Mouse (Mus musculus): ENCODE data around the gene Mical3. TPM values are rescaled to one million over a fixed set of nuclear protein-coding genes. Genes with fewer than 3 reads are reported as not detected.

Mical3 gene
- polyA plus RNA-seq, 1 experiment from 2014 or later = 20.7 TPM

GRCm38 (mm10) chr6:121053585-121054112 is 77.2 kb downstream of the Mical3 start:
- H3K4me1 ChIP-seq = 0 out of 2 replicates have a peak, but pooled peaks cover 1% of the 10 kb centered on the region
- ATAC-seq (ENCODE audit: low FRiP score) = no peak
- no peak overlapping the region for H3K4me3 ChIP-seq
- H3K4me2 ChIP-seq (replicated peaks) = no peak overlapping the region
- no peak overlapping the region for H3K27ac ChIP-seq
- no peak overlapping the region for H3K9ac ChIP-seq
- no peaks in the 10 kb centered on the region for H3K9me3 ChIP-seq (replicated peaks)
- WGBS = 84% methylated on average over 7 of the region's 7 CpGs
- H3K36me3 ChIP-seq = no peaks in the 10 kb centered on the region
- no peaks in the 10 kb centered on the region for H3K27me3 ChIP-seq

- no peaks in the 10 kb centered on the region for H3K27me3 ChIP-seq
- no peaks in the 10 kb centered on the region for H3K9me3 ChIP-seq (replicated peaks)
- no peak overlapping the region for H3K27ac ChIP-seq
- 0 out of 2 replicates have a peak, but pooled peaks cover 3% of the 10 kb centered on the region for H3K4me1 ChIP-seq
- ATAC-seq (ENCODE audit: low FRiP score) = no peak
- H3K4me2 ChIP-seq (replicated peaks) = no peak overlapping the region
- H3K9ac ChIP-seq = no peak overlapping the region
- 93% methylated on average over 13 of the region's 13 CpGs for WGBS
- H3K4me3 ChIP-seq = no peak overlapping the region
- no peaks in the 10 kb centered on the region for H3K36me3 ChIP-seq
Measured at GRCm38 (mm10) chr6:121051972-121052629, 78.7 kb downstream of the Mical3 start.

GRCm38 (mm10) chr6:121051411-121051810 is 79.4 kb downstream of the Mical3 start:
- H3K4me2 ChIP-seq (replicated peaks) = no peak overlapping the region
- H3K27me3 ChIP-seq = no peaks in the 10 kb centered on the region
- no peak overlapping the region for H3K4me3 ChIP-seq
- 0 out of 2 replicates have a peak, but pooled peaks cover 3% of the 10 kb centered on the region for H3K4me1 ChIP-seq
- no peaks in the 10 kb centered on the region for H3K9me3 ChIP-seq (replicated peaks)
- 80% methylated on average over 8 of the region's 8 CpGs for WGBS
- no peak overlapping the region for H3K27ac ChIP-seq
- no peak overlapping the region for H3K9ac ChIP-seq
- no peaks in the 10 kb centered on the region for H3K36me3 ChIP-seq
- ATAC-seq (ENCODE audit: low FRiP score) = no peak

GRCm38 (mm10) chr6:121048696-121049095 is 82.1 kb downstream of the Mical3 start:
- H3K27ac ChIP-seq = no peak overlapping the region
- peaks cover 12% of the 10 kb centered on the region for H3K4me1 ChIP-seq
- H3K9me3 ChIP-seq (replicated peaks) = no peaks in the 10 kb centered on the region
- WGBS = 75% methylated on average over 8 of the region's 8 CpGs
- H3K27me3 ChIP-seq = no peaks in the 10 kb centered on the region
- no peak overlapping the region; the same call in 1 of the 2 replicates for H3K9ac ChIP-seq
- no peak for ATAC-seq (ENCODE audit: low FRiP score)
- no peaks in the 10 kb centered on the region for H3K36me3 ChIP-seq
- H3K4me3 ChIP-seq = no peak overlapping the region
- no peak overlapping the region for H3K4me2 ChIP-seq (replicated peaks)

GRCm38 (mm10) chr6:121045345-121046080 is 85.3 kb downstream of the Mical3 start:
- peak overlapping the region; percentile 18; the same call in 1 of the 2 replicates for H3K27ac ChIP-seq
- 54% methylated on average over 20 of the region's 20 CpGs for WGBS
- ATAC-seq (ENCODE audit: low FRiP score) = peak; percentile 75
- H3K9ac ChIP-seq = no peak overlapping the region
- H3K9me3 ChIP-seq (replicated peaks) = no peaks in the 10 kb centered on the region
- peaks cover 16% of the 10 kb centered on the region for H3K4me1 ChIP-seq
- H3K27me3 ChIP-seq = no peaks in the 10 kb centered on the region
- H3K4me2 ChIP-seq (replicated peaks) = no peak overlapping the region
- H3K4me3 ChIP-seq = no peak overlapping the region
- H3K36me3 ChIP-seq = peaks cover 16% of the 10 kb centered on the region

- H3K27me3 ChIP-seq = no peaks in the 10 kb centered on the region
- H3K36me3 ChIP-seq = peaks cover 26% of the 10 kb centered on the region
- no peaks in the 10 kb centered on the region for H3K9me3 ChIP-seq (replicated peaks)
- H3K27ac ChIP-seq = no peak overlapping the region
- no peak for ATAC-seq (ENCODE audit: low FRiP score)
- WGBS = 74% methylated on average over 14 of the region's 14 CpGs
- H3K4me3 ChIP-seq = no peak overlapping the region
- peaks cover 14% of the 10 kb centered on the region for H3K4me1 ChIP-seq
- no peak overlapping the region for H3K4me2 ChIP-seq (replicated peaks)
- H3K9ac ChIP-seq = no peak overlapping the region
Measured at GRCm38 (mm10) chr6:121043434-121044189, 87.2 kb downstream of the Mical3 start.

GRCm38 (mm10) chr6:121039719-121040118 is 91.1 kb downstream of the Mical3 start:
- H3K9ac ChIP-seq = no peak overlapping the region
- no peaks in the 10 kb centered on the region for H3K9me3 ChIP-seq (replicated peaks)
- no peak overlapping the region for H3K4me2 ChIP-seq (replicated peaks)
- WGBS = 89% methylated on average over 3 of the region's 3 CpGs
- no peak for ATAC-seq (ENCODE audit: low FRiP score)
- H3K4me1 ChIP-seq = peaks cover 9% of the 10 kb centered on the region; the same call in 1 of the 2 replicates
- H3K36me3 ChIP-seq = peaks cover 55% of the 10 kb centered on the region
- H3K27ac ChIP-seq = no peak overlapping the region
- no peak overlapping the region for H3K4me3 ChIP-seq
- no peaks in the 10 kb centered on the region for H3K27me3 ChIP-seq

GRCm38 (mm10) chr6:121039286-121039685 is 91.5 kb downstream of the Mical3 start:
- Histone ChIP-seq H3K4me2 (replicated peaks) (no peak overlapping the region), H3K4me1 (peaks cover 9% of the 10 kb centered on the region; the same call in 1 of the 2 replicates), H3K4me3 (no peak overlapping the region), H3K27me3 (no peaks in the 10 kb centered on the region), H3K9ac (no peak overlapping the region), H3K36me3 (peaks cover 57% of the 10 kb centered on the region), H3K9me3 (replicated peaks) (no peaks in the 10 kb centered on the region), H3K27ac (no peak overlapping the region)
- ATAC-seq (ENCODE audit: low FRiP score) = no peak
- WGBS = 87% methylated on average over 9 of the region's 9 CpGs

GRCm38 (mm10) chr6:121037086-121037485 is 93.7 kb downstream of the Mical3 start:
- Histone ChIP-seq H3K36me3 (peaks cover 76% of the 10 kb centered on the region), H3K9ac (no peak overlapping the region), H3K4me1 (peaks cover 5% of the 10 kb centered on the region; the same call in 1 of the 2 replicates), H3K4me3 (no peak overlapping the region), H3K9me3 (replicated peaks) (0 out of 2 replicates have a peak, but pooled peaks cover 4% of the 10 kb centered on the region), H3K4me2 (replicated peaks) (no peak overlapping the region), H3K27me3 (no peaks in the 10 kb centered on the region), H3K27ac (no peak overlapping the region)
- WGBS = 52% methylated on average over 4 of the region's 4 CpGs
- ATAC-seq (ENCODE audit: low FRiP score) = no peak

GRCm38 (mm10) chr6:121035929-121036328 is 94.9 kb downstream of the Mical3 start:
- WGBS = 84% methylated on average over 3 of the region's 3 CpGs
- ATAC-seq (ENCODE audit: low FRiP score) = no peak

GRCm38 (mm10) chr6:121035268-121035667 is 95.5 kb downstream of the Mical3 start:
- whole genome bisulfite sequencing = 43% methylated on average over 12 of the region's 12 CpGs
- H3K9me3 ChIP-seq (replicated peaks) = 0 out of 2 replicates have a peak, but pooled peaks cover 4% of the 10 kb centered on the region
- H3K4me1 ChIP-seq = peaks cover 5% of the 10 kb centered on the region; the same call in 1 of the 2 replicates
- no peak overlapping the region for H3K27ac ChIP-seq
- peaks cover 76% of the 10 kb centered on the region for H3K36me3 ChIP-seq
- H3K27me3 ChIP-seq = no peaks in the 10 kb centered on the region
- no peak overlapping the region for H3K9ac ChIP-seq
- H3K4me3 ChIP-seq = no peak overlapping the region
- 0 out of 2 replicates have a peak, but pooled peaks have one; percentile 50 for ATAC-seq (ENCODE audit: low FRiP score)
- no peak overlapping the region for H3K4me2 ChIP-seq (replicated peaks)

More at GRCm38 (mm10) chr6:121035929-121036328, 94.9 kb downstream of the Mical3 start:
- Histone ChIP-seq H3K27me3 (no peaks in the 10 kb centered on the region), H3K9me3 (replicated peaks) (0 out of 2 replicates have a peak, but pooled peaks cover 4% of the 10 kb centered on the region), H3K4me2 (replicated peaks) (no peak overlapping the region), H3K9ac (no peak overlapping the region), H3K4me3 (no peak overlapping the region), H3K36me3 (peaks cover 74% of the 10 kb centered on the region), H3K4me1 (peaks cover 5% of the 10 kb centered on the region; the same call in 1 of the 2 replicates), H3K27ac (no peak overlapping the region)

All from hindbrain, embryonic 12.5 days (tissue).